Mouse (Mus musculus) cerebellum, adult 2 months (tissue): ENCODE measurements around the gene S1pr4.

Experiments used
- CTCF ChIP-seq: fragments of 200-500 bp; IDR thresholded peaks from 2 replicates; pipeline ENCODE4 v1.5.1; 2011; ENCODE audit warnings: low read depth, mild to moderate bottlenecking, control low read depth, low read length, moderate library complexity, borderline replicate concordance; ENCODE audit not compliant: insufficient read depth
- POLR2A ChIP-seq: fragments of 200-500 bp; IDR thresholded peaks from 2 replicates; pipeline ENCODE4 v1.6.1; 2011; ENCODE audit warnings: low read length, control low read depth, borderline replicate concordance; ENCODE audit not compliant: insufficient read depth

DNA sequence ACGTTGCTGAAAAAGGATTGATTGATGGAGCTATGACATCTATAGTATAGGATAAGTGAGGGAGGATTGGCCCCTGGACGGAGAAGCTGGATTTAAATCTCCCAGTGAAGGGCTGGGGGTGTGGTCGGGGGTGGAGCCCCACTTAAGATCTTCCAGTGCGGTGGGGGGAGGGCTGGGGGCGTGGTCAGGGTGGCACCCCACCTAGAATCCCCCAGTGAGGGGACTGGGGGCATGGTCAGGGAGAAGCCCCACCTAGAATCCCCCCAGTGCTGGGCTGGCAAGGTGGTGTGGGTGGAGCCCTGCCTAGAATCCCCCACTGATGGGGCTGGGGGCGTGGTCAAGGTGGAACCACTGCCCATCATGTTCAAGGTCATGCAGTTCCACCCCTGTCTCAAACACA is 7.2 kb upstream of the S1pr4 start:
- TF ChIP-seq POLR2A (no peak), CTCF (no peak)
